Mouse (Mus musculus): ENCODE measurements around the gene a.
"Not testable (repeated sequence)": the region's sequence is repeated elsewhere in the genome, so short reads cannot be mapped to it uniquely, and the experiment has no call there.

- TF ChIP-seq CTCF (IDR thresholded peaks at IDR 0.05; ENCODE audit: low read depth, low read length); TAL1 (conservative IDR thresholded peaks at IDR 0.05; ENCODE audit: low read depth, low read length); POLR2AphosphoS5 (IDR thresholded peaks at IDR 0.05; ENCODE audit: insufficient replicate concordance, low read depth, low read length); GATA1 (IDR thresholded peaks at IDR 0.05; ENCODE audit: borderline replicate concordance, low read length); GATA2 (IDR thresholded peaks at IDR 0.05; ENCODE audit: borderline replicate concordance, low read depth, low read length): not testable (repeated sequence)
These were observed 227.1 kb downstream of the a start, which contains the start of gene Gm14226 for GRCm38 (mm10) chr2:155018251-155018755.

Data from G1E (cell line).